Mouse (Mus musculus) thymus, postnatal 14 days (tissue): ENCODE results near the gene Hnrnpu.

ENCODE experiments used
- DNase-seq: peaks from one replicate; pipeline ENCODE4 v3.0.0; 2021

Hnrnpu gene

DNA sequence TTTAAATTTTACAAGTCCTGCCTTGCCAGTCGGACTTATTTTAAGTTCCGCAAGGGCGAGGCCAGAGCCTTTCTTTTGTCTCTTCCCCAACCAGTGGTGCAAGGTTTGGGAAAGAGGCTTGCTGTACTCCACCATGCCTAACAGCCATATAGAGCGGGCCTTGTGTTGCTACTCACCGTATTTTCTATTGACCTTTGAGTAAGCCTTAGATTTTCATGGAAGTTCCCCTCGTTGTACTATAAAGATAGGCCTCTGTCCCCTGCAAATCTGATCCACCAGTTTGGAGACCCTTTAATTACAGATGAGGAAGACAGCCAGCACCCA is 683 bp upstream of the Hnrnpu start:
- DNase-seq: peak; percentile 38

DNA sequence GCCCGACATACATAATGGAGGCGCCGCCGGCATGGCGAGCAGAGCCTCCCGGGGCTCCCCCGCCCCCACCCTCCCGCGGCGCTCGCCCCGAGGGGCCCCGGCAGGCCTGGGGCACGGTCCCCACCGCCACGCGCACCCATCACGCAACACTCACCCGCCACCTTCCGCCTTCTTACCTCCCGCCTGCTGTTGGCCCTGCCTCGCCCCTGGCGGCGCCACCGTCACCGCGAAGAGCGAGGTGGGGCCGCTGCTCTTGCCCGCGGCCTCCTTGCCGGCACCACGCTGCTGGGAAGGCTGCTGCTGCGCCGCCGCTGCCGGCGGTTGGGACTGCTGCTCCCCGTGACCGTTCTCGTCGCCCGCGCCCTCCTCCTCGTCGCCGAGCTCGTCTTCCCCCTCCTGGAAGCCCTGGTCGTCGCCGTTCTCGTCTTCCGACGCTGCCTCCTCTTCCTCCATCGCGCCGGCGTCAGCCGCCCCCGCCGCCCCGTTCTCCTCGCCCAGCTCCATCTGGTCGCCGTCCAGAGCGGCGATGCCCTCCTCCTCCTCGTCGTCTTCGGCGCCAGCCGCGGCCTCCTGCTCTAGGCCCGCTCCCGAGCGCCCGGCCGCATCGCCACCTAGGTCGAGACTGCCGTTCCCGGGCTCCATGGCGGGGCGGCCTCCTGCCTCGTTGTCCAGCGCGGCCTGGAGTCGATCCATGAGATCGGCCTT is 668 bp downstream of the Hnrnpu start:
- DNase-seq: peak; percentile 71

DNA sequence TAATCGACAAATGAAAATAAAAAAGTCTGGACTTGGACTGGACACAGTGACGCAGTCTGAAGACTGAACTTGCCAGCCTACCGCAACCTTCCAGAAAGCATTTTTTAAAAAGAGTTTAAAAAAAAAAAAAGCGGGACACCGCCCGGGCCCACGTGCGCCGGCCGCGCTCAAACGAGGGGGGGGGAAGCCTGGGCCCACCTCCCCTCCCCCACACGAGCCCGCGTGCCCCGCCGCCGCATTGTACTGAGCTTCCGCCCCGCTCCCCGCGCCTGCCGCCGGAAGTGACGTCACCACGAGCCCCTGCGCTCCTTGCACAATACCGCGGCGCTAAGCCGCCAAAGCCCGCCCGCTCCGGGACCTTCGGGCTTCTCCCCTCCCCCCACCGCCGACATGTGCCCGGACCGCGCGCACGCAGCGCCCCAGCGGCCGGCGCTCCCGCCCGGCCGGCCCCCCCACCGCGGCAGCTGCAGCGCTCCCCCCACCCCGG is 1.3 kb downstream of the Hnrnpu start:
- DNase-seq: peak; percentile 98

DNA sequence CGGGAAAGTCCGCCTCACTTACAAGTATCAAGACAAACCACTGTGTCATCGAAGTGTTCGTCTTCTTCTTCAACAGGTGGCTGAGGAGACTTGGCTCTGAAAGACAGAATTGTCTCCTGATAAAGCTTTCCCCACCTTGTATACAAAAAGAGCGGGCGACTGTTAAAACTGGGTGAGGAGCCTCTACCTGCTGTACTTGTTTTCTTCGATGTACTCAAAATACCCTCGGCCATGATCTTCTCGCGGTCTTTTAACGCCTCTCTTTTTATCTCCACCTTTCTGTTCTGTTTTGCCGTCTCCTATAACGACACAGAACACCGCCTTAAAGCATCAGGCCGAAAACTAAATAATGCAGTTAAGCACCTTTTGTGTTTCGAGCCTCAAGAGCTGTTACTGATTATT is 1.7 kb downstream of the Hnrnpu start:
- peak; percentile 20 for DNase-seq

DNA sequence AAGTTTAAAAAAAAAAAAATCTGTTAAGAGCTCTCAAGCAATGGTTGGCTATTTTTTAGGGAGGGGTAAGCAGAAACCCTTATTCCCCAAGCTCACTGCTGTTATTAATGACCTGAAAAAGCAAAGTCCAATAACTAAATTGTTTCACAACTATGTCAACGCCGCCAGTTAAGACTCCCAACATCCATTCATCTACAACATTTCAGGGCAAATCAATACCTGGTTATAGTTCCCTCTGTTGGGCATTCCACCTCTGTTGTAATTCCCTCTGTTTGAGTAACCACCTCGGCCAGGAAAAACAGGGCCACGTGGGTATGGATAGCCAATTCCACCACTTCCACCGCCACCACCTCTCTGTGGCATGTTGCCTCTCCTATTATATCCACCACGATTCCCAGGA is 7.7 kb downstream of the Hnrnpu start:
- no peak for DNase-seq

DNA sequence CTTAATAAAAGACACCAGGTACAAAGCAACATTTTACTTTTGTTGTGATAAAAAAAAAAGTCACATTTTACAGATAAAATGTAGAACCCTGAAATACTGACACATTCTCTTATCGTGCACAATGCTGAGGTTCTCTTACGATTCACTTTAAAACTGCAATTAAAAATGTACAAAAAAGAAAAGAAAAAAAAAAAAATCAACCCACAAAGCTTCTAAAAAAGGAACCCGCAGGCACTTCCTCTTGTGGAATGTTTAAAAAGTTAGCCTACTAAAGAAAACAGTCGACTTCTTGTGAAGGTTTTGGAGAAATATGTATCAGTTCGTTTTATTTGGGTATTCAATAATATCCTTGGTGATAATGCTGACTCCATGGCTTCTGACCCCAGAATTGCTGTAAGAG is 8.6 kb downstream of the Hnrnpu start:
- no peak for DNase-seq

DNA sequence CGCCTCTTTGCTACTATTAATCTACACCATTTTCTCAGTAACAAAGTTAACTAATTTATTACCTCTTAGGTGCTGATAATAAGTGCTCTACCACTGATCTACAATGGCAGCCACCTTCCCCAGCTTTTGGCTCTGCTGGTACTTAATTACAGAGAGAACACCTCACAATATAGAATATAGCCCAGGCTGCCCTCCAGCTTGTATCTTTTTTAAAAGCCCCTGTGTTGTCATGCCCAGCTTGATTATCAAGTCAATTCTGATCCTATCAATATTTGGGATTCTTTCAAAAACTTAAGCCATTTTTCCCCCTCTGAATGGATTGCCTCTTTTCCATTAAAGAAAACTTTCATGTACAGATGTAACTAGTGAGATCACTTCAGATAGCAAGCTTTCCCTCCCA is 10.6 kb downstream of the Hnrnpu start:
- no peak for DNase-seq

DNA sequence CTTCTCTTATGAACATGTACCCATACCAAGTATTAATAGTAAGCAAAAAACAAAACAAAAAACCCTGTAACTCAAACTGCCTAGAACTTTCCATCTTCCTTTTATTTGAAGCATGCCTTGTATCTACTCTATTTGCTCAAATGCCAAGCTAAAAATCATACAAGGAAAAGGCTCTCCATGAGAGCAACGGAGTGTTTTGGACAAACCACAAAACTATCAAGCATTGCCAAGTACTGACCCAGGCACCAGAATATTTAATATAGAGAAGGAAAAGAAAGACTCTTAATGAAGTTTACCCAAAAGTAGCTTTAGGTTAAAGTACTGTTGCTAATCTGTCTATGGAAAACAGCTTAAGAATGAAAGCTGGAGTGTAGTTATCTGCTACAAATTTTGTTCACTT is 11.2 kb downstream of the Hnrnpu start:
- no peak for DNase-seq

DNA sequence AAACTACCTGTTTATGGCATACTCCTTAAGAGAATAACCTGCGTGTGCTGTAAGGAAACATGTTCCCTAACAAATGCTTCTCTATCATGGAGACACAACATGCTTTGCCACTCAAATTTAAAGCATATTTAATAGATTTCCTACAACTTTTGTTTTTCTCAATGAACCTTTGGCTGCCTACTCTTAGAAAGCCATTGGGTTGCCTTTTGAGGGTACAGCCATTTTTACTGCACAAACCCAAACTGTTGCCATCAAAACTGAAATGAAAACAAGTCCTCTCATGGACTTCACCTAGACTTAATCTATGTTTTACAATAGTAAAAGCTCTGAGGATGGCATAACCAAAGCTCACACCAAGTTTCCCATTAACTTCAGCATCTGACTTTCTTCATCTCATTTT is 13.0 kb downstream of the Hnrnpu start:
- DNase-seq: no peak

DNA sequence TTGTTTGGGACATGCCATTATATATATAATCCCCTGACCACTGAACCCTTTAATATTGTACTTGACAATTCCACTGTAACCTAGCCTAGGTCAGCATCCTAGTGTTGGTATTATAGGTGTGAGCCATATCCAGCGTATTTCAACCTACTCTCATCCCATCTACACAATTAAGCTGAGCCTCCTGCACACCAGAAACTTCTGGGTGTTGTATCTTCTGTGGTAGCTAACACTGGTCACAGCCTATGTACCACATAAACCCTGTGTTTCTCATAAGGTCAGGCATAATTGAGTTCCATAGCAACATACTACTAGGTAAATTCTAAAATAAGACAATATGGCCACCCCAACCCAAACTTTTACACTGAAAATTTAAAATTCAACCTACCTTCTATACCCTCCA is 14.4 kb downstream of the Hnrnpu start:
- DNase-seq: no peak

DNA sequence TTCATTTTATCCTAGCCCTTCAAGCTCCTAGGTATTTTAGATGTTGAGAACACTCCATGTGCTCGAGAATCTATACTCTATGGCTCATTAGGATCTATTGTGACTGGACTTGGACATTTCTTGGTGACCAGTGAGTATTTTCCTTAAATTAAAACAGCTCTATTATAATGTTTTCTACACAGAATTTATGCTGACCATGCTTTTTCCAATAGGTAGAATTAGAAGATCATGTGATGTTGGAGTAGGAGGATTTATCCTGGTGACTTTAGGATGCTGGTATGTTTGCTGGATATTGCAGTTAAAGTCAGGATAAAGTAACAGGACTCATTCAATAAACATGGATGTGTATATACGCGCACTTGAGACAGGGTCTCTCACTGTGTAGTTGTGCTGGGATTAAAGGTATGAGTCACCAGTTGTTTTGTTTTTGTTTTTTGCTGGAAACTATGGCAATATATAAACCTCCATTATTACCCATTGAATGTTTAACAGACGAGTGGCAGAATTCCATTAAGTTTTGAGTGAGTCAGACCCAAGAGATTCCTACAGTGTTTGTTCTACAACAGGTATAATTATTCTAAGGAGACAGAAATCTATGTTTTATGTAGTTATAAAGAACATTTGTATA is 15.8 kb downstream of the Hnrnpu start:
- no peak for DNase-seq

DNA sequence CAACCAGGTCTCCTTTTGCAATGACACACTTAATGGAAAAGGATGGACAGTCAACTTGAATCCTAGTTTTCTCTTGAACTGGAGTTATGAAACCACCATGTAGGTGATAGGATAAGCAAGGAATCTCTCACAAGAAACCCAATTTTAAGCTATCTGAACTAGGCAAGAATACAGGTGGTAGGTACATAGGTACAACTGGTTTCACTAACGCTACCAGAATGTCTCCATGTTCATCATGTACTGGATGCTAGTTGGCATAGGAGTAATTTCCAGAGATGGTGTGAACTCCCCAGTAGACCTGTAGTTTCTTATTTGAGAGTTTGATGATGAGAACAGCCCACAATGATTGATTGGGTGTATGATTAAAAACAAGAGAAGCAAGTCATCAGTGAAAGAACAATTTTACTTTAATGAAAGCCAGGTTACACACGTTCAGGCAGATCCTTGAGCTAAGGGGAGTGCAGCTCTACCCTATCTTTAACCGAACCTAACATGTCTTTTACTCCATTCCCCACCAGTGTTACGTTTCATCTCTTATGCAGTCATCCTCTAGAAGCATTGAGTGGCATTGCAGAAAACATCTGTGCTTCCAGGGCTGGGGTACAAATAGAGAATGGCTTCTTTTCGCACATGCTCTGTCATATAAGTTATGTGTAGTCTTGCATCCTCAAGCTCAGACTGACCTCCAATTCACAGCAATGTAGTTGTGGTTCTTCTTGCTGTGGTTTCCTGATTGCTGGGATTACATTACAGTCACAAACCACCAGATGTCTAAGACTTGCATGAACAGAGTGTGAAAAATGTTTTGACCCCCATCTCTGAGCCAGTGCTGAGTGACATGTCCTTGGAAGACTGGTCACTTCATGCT is 16.6 kb downstream of the Hnrnpu start:
- DNase-seq: no peak

DNA sequence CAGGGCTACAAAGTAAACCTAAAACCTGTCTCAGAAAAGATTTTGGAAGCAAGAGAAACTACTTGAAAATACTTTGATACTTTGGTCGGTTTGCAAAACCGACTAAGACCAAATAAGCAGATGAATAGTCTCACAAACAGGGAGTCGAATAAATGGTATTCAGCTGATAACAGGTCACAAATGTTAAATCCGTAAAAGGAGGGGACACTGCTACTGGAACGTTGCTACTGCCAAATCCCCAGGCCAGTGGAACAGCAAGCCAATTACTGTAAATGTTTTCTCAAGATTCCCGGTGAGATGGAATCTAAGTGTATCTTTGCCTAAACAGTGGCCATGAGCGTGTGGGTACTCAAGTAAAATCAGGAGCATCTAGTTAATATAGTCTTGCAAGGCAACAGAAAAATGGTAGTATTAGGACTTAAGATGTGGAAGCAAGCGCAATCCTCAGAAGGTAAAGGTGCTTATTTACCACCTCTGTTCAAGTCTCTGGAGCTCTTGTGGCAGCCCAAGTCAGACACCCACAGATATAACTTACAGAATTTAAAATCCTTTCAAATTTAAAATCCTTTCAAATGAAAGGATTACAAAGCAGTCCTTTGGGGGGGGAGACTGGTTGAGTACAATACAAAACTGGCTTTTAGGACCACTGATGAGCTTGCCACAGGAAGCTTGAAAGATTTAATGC is 17.4 kb downstream of the Hnrnpu start:
- no peak for DNase-seq

DNA sequence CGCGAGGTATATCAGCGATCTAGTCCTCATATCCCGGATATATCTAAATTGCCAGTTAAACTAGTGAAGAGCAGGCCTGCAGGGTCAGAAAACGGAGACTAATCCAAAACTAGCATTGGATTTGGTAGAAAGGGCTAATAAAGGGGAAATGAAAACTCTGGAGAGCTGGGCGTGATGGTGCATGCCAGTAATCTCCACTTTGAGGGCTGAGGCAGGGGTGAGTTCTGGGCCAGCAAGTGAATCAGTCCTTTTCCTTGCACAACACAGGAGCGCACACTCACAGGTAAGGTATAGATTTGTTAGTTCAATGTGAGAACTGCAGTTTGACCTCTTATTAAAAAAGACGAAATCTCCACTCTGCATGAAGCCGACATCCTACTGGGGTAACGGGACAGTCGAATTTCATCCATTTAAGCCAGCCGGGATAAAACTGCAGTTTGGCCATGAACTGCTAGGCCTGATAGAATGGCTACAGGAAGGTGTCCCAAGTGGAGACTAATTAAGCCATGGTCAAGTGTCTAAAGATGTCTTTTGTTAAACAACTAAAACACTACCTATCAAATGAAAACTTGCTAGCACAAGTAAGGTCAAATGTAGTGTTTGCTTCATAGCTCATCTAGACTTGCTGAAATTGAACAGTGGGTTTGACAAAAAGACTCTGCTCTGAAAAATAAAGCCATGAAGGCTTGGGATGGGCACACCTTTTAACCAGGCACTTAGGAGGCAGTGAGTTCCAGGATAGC is 18.1 kb downstream of the Hnrnpu start:
- DNase-seq: peak; percentile 50

DNA sequence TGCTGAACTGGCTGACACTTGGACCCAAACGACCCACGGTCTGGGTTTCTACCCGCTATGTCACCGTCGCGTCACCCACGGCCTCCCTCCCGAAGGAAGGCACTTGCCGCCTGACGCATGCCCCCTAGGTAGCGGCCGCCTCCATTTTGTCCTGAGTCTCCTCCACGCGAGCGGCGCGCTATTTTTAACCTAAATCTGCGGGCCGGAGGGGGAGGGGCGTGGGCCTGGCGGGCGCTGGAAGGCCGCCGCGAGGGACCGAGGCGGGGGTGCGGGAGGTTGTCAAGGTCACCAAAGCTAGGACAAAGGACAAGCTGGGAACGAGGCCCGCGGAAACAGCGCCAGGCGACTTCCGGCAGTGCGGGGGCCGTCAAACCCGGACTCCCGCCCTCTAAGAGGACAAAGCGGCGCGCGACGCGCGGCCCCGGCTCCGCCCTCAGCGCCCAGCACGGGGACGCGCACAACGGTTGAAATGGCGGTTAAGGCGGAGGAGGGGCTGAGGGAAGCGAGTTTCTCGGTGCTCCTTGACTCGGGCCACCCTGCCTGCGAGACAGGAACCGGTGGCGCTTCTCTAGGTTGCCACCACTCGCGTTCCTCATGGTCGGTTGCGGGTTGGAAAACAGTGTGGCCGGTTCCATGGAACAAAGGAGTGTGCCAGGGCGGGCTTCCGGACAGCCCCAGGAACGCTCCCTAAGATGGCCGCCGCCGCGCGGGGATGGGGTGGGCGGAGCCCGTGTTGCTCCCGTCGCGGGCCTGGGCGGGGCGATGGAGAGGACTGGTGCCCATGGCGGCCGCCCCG is 19.0 kb downstream of the Hnrnpu start, which contains the start of gene Cox20:
Gene Cox20, plus strand, starts transcription at position 742 of the 796 bp plus-strand sequence.
- DNase-seq: peak; percentile 98

DNA sequence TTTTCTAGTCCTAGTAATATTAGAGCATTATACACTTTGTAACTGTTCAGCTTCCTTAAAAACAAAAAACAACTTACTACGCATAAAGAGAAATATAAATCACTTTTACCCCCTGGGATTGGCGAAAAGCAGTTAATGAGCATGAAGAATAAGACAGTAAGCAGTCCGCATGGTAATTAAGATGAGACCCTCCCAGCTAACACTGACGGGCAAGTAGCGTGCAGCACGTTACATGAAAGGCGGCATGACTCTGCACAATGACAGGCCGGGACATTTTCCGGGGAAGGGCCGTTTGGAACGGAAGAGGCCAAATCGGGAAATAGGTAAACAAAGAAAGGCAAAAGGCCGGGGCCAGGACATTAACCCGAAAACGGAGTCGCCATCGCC is 19.6 kb downstream of the Hnrnpu start:
- DNase-seq: no peak

DNA sequence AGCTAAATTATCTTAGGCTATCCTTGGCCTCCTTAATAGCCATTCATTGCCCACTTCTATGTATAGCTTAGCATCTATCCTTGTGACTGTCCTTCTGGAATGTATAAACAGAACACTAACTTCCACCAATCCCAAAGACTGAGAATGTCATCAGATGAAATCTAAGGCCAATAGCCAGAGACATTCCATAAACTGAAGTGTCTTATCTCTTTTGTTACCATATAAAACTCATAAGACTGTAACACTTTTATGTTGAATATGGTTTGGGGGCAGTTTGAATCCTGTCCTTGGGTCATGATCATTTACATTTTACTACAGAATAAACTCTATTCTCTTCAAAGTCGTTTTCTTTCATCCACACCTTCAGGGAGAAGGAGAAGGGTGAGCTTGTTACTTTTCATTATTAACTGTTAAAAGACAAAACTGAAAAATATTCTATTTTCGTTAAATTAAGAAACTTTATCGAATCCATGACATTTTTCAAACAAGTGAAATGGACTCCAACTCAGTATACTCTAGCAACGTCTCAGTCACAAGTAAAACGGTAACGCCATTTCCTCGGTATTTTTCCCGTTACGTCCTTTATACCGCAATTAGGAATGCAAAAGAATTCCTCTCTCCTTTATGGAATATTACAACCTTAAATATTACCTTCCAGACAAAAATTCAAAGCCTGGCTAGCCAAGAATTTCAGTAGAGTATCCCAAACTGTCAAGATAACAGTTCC is 20.2 kb downstream of the Hnrnpu start:
- no peak for DNase-seq

DNA sequence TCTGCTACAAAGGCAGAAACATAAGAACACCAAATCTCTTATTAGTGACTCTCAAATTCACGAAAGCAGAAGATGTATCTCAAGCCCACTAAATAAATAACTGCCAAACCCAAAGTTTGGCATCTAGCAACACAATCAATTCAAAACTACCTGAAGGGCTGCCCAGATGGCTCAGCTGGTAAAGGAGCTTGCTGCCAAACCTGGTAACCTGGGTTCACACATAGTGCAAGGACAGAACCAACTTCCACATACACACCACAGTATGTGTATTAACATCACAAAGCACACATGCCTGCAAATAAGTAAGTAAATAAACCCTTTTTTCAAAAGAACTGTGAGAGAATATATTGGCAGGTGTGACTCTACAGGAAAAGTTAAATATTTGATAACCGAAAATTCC is 23.4 kb downstream of the Hnrnpu start:
- no peak for DNase-seq

DNA sequence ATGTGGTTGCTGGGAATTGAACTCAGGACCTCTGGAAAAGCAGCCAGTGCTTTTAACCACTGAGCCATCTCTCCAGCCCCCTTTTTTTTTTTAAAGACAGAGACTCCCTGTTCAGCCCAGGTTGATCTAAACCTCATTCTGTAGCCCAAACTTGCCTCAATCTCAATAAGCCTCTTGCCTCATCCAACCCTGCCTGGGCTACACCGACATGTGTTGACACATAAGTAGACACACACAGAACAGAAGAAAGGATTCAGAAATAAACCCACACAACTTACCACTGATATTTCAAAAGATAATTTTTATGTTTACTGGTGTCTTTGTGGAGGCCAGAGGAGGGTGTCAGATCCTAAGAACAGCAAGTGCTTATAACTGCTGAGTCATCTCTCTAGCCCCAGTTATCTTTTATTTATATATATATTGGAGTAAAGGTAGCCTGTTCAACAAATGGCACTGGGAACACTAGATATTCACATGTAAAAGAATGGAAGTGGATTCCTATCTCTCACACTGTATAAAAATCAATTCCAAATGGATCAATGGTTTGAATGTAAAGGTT is 24.5 kb downstream of the Hnrnpu start:
- DNase-seq: no peak

DNA sequence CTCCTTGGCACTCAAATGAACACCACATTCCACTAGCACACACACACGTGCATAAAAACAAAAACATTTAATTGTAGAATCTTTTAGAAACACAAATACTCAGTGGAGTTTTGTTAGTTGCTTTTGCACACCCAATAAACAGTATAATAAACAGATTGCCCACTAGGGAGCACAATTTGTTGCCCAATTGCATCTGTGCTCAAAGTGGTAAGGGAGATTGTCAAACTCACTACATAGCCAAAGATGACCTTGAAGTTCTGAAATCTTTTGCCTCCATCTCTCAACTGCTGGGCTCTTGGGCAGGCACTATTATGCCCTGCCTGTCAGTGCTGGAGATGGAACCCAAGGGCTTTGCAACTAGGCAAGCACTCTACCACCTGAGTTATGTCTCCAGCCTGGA is 27.5 kb downstream of the Hnrnpu start:
- no peak for DNase-seq

DNA sequence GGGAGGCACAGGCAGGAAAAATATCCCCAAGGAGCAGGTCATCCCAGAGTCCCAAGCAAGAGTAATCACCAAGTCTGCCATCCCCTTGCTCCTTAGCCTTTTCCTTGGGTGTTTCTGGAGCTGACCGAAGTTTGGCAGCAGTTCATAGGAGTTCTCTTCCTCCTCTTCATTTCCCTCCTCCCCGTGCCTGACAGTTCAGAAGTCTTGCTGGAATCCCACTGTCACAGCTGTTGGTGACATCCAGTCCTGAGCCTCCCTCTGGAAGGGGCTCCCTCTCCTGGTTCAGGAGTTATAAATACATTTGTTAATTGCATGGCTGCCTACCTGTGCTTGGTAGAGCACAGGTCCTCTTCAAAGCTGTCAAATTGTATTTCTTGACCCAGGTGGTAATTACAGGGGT is 28.1 kb downstream of the Hnrnpu start:
- no peak for DNase-seq
